Mouse (Mus musculus) small intestine, adult 2 months (tissue): ENCODE measurements around the gene Ipmk. TPM values are rescaled to one million over a fixed set of nuclear protein-coding genes. Genes with fewer than 3 reads are reported as not detected.

Experiments used
- H3K27ac ChIP-seq: fragments of 200-500 bp; 2 replicates; pipeline ENCODE4 v1.5.1; 2012; ENCODE audit warnings: low read depth, low read length, control low read depth, inconsistent platforms; ENCODE audit not compliant: insufficient read depth
- H3K27me3 ChIP-seq: fragments of 200-500 bp; 2 replicates; pipeline ENCODE4 v1.6.1; 2012; ENCODE audit warnings: mild to moderate bottlenecking, moderate library complexity, low read length, inconsistent platforms; ENCODE audit not compliant: control insufficient read depth, insufficient read depth
- H3K36me3 ChIP-seq: fragments of 200-500 bp; 2 replicates; pipeline ENCODE4 v1.6.1; 2012; ENCODE audit warnings: mild to moderate bottlenecking, low read length, control low read depth, inconsistent platforms; ENCODE audit not compliant: control insufficient read depth, insufficient read depth
- H3K4me1 ChIP-seq: fragments of 200-500 bp; 2 replicates; pipeline ENCODE4 v1.6.1; 2012; ENCODE audit warnings: low read length, inconsistent platforms, mixed read lengths; ENCODE audit not compliant: control insufficient read depth, insufficient read depth, insufficient read length
- H3K4me3 ChIP-seq: fragments of 200-500 bp; 2 replicates; pipeline ENCODE4 v1.5.1; 2012; ENCODE audit warnings: low read depth, mild to moderate bottlenecking, control low read depth, inconsistent platforms, low read length, moderate library complexity
- CTCF ChIP-seq: fragments of 200-500 bp; IDR thresholded peaks from 2 replicates; pipeline ENCODE4 v1.5.1; 2012; ENCODE audit warnings: low read depth, mild to moderate bottlenecking, control low read depth, inconsistent platforms, low read length, moderate library complexity, mixed read lengths; ENCODE audit not compliant: insufficient replicate concordance, insufficient read length; ENCODE audit errors: extremely low read depth
- POLR2A ChIP-seq: fragments of 200-500 bp; IDR thresholded peaks from 2 replicates; pipeline ENCODE4 v1.6.1; 2012; ENCODE audit warnings: low read depth, mild to moderate bottlenecking, control low read depth, inconsistent platforms, low read length, moderate library complexity
- WGBS: fragments of 180-500 bp; shearing (Covaris S2); methylation state at CpG from one replicate; pipeline ENCODE4 v1.1.7; 2018; 5-methylcytosine and 5-hydroxymethylcytosine counted together
- polyA plus RNA-seq: library from polyadenylated mRNA; depleted of rRNA; stranded (reverse); fragments of >200 nt; gene quantifications from 2 replicates; pipeline ENCODE4 v1.2.3, GENCODE M21; 2012

The Ipmk gene
- polyA plus RNA-seq, 1 experiment = 111 TPM

DNA sequence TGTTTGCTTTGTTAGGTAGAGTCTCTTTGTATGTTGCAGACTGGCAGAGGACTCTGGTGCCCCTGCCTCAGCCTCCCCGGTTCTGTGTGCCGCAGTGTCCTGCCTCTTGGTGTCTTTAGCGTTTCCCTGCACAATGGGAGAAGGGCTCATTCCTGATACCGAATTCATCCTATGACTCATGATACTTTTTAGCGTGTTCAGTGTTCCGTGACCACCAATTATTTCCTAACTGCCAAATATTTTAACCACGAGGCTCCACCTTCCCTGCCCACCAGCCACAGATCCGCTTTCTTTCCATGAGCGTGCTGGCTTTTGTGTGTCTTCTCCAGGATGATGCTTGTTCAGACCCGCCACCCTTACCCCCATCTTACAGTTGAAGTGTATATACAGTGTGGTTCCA, 16.3 kb downstream of the Ipmk start:
- peaks cover 3% of the 10 kb centered on the region for H3K4me1 ChIP-seq
- TF ChIP-seq CTCF = no peak
- TF ChIP-seq POLR2A = no peak
- 95% methylated on average over 10 of the region's 10 CpGs for WGBS
- H3K27me3 ChIP-seq = no peaks in the 10 kb centered on the region
- H3K27ac ChIP-seq = no peak overlapping the region
- H3K4me3 ChIP-seq = no peak overlapping the region
- peaks cover 34% of the 10 kb centered on the region for H3K36me3 ChIP-seq

DNA sequence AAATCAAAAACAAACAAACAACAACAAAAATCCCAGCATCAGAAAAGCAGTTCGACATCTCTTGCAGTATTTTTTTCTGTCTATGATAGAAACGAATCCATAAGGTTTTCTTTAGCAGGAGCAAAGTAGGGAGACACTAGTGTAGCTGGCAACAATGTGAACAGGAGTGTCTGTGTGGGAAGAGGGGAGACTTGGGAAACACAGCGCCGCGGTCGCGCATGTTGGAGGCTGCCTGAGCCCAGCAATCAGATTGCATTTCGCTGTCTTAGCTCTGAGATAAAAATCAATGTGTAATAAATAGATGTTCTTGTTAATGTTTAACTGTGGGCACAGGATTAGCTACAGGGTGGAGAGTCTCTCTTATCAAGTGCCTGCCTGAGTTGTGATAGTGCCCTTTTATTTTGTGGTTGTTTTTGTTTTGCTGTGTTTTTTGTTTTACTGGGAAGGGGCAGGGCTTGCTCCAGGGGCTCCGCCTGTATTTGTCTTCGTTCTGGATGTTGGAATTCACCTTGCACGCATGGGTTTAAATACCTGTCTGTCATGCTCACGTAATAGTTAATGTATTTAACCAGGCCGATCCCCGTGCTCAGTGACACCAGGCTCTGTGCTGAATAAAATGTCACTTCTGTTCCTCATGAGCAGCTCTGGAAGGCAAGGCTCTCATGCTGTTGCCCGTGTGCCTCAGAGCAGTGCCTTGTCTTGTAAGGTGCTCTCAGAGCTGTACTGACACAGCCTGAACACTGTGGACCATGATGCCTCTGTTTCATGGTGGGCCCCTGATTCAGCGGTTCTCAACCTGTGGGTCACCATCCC, 20.8 kb downstream of the Ipmk start:
- no peak overlapping the region for H3K4me3 ChIP-seq

DNA sequence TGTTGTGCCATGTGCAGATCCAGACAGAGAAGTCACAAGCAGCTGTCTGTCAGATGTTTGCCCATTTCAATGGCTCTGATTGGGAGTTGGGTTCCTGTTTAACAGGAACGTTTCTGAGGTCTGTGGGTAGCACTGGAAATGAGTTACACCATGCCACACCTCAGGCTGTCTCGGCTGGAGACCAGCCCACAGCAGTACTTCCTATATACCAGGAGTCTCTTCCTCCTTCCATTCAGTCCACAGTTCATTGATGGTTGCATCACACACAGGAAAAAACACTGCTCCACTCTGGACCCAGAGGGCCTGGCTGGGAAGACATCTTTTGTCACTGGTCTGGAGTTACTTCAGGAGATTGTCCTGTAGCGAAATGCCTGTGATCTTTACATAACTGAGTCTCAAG, 21.9 kb downstream of the Ipmk start:
- WGBS = 37% methylated on average over 3 of the region's 3 CpGs
- no peak for TF ChIP-seq POLR2A
- TF ChIP-seq CTCF = no peak
- Histone ChIP-seq H3K4me1 (peaks cover 16% of the 10 kb centered on the region; the same call in 1 of the 2 replicates), H3K27me3 (no peaks in the 10 kb centered on the region), H3K36me3 (peaks cover 60% of the 10 kb centered on the region), H3K27ac (peak overlapping the region; percentile 76), H3K4me3 (no peak overlapping the region)

More for the DNA sequence above, 20.8 kb downstream of the Ipmk start:
- Histone ChIP-seq H3K4me1 (peaks cover 16% of the 10 kb centered on the region; the same call in 1 of the 2 replicates), H3K36me3 (peaks cover 59% of the 10 kb centered on the region), H3K27me3 (no peaks in the 10 kb centered on the region), H3K27ac (peak overlapping the region; percentile 76)
- 28% methylated on average over 16 of the region's 16 CpGs for WGBS
- TF ChIP-seq POLR2A (no peak), CTCF (no peak)

DNA sequence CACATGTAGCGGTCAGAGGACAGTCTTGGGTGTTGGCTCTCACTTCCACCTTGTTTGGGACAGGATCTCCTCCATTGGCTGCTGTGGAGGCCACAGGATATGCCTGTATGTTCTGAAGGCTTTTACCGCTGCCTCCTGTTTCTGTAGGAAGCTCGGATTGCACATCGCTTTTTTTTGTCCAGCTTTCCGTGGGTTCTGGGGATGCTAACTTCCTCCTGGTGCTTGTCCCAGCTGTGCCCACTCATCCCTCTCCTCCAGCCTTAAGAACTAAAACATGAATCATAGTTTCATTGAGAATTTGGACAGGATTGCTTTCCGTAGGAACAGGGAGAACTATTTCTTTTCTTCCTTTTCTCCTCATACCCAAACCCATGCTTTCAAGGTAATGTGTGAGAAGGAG, 24.3 kb downstream of the Ipmk start:
- H3K36me3 ChIP-seq = peaks cover 49% of the 10 kb centered on the region
- 86% methylated on average over 6 of the region's 6 CpGs for WGBS
- no peaks in the 10 kb centered on the region for H3K27me3 ChIP-seq
- H3K27ac ChIP-seq = no peak overlapping the region
- no peak for TF ChIP-seq POLR2A
- TF ChIP-seq CTCF = no peak
- H3K4me3 ChIP-seq = no peak overlapping the region
- H3K4me1 ChIP-seq = peaks cover 25% of the 10 kb centered on the region; the same call in 1 of the 2 replicates

DNA sequence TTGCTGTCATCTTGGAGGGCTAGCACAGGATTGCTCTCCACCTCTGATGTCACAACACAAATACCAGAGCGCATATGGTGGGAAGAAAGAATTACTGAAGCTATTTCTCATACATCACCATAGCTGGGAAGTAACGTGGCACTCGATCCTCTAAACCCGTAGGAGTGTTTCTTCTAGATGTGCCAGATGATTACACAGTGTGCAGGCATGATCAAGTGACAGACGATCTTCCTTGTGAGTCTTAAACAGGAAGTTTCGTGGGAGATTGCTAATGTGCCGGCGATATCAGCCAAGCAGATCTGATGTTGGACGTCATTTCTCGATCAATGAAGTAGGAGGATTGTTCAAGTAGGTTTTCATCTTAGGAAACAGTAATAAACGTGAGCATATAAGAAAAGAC, 26.1 kb downstream of the Ipmk start:
- H3K36me3 ChIP-seq = peaks cover 58% of the 10 kb centered on the region
- no peak for TF ChIP-seq CTCF
- TF ChIP-seq POLR2A = no peak
- WGBS = 83% methylated on average over 11 of the region's 11 CpGs
- H3K27me3 ChIP-seq = no peaks in the 10 kb centered on the region
- H3K27ac ChIP-seq = no peak overlapping the region
- peaks cover 25% of the 10 kb centered on the region; the same call in 1 of the 2 replicates for H3K4me1 ChIP-seq
- H3K4me3 ChIP-seq = no peak overlapping the region

DNA sequence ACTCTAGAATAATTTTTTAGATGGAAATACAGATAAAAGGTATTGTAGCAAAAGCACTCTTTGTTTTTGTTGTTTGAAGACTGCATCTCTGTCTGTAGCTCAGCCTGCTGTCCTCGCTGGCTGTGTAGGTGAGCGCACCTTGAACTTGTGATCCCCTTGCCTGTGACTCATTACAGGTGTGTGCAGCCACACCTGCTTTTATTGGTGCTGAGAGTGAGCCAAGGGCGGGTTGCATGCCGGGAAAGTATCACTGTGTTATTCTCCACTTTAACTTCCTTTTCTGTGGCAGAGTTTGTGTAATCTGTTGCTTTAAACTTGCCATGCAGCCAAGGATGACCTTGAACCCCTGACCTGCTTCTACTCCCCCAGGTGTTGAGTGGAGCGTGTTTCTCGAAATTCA, 28.5 kb downstream of the Ipmk start:
- H3K27ac ChIP-seq = peak overlapping the region; percentile 75
- whole genome bisulfite sequencing = 29% methylated on average over 6 of the region's 6 CpGs
- H3K36me3 ChIP-seq = peaks cover 67% of the 10 kb centered on the region
- no peak overlapping the region for H3K4me3 ChIP-seq
- H3K27me3 ChIP-seq = no peaks in the 10 kb centered on the region
- peaks cover 14% of the 10 kb centered on the region; the same call in 1 of the 2 replicates for H3K4me1 ChIP-seq
- TF ChIP-seq POLR2A (no peak), CTCF (no peak)

DNA sequence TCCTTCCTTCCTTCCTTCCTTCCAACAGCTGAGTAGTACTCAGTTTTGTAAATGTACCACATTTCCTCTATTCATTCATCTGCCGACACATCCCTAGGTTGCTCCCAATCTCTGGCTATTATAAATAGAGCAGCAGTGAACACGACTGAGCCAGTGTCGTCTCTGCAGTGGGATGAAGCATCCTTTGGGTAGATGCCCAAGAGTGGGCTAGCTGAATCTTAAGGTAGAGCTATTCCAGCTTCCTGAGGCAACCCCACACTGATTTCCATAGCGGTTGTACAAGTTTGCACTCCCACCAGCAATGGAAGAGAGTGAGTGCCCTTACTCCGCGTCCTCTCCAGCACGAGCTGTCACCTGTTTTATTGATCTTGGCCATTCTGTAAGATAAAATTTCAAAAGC, 32.8 kb downstream of the Ipmk start:
- Histone ChIP-seq H3K27me3 (no peaks in the 10 kb centered on the region), H3K4me1 (peaks cover 14% of the 10 kb centered on the region; the same call in 1 of the 2 replicates), H3K4me3 (no peak overlapping the region), H3K27ac (no peak overlapping the region), H3K36me3 (peaks cover 64% of the 10 kb centered on the region)
- 86% methylated on average over 7 of the region's 7 CpGs for WGBS
- TF ChIP-seq CTCF (no peak), POLR2A (no peak)
